Mouse (Mus musculus): ENCODE results near the gene Ica1l. TPM values are rescaled to one million over a fixed set of nuclear protein-coding genes. Genes with fewer than 3 reads are reported as not detected.

Ica1l gene
- polyA plus RNA-seq, 1 experiment, result 0.08 TPM

GRCm38 (mm10) chr1:60044595-60044994 is 1.6 kb upstream of the Ica1l start:
- TF ChIP-seq CTCF (conservative IDR thresholded peaks at IDR 0.05; ENCODE audit: insufficient read depth, insufficient read length, low read depth, low read length) (no peak), POLR2A (IDR thresholded peaks at IDR 0.05; ENCODE audit: low read depth, low read length) (no peak)
- 96% methylated on average over 1 of the region's 1 CpGs for WGBS
- H3K4me1 ChIP-seq (ENCODE audit: control insufficient read depth, insufficient read depth, low read length), result peaks cover 2% of the 10 kb centered on the region; the same call in 1 of the 2 replicates
- DNase-seq, result no peak
- no peak overlapping the region for H3K4me3 ChIP-seq (ENCODE audit: insufficient read depth, low read depth, low read length)
- no peak overlapping the region for H3K27ac ChIP-seq (ENCODE audit: insufficient read depth, low read depth, low read length)
- peaks cover 6% of the 10 kb centered on the region; the same call in 1 of the 2 replicates for H3K27me3 ChIP-seq (replicated peaks; ENCODE audit: control insufficient read depth, insufficient read depth, low read length)
- H3K36me3 ChIP-seq (ENCODE audit: control insufficient read depth, insufficient read depth, low read length), result no peaks in the 10 kb centered on the region

- Histone ChIP-seq H3K4me1 (ENCODE audit: control insufficient read depth, insufficient read depth, low read length) (peaks cover 2% of the 10 kb centered on the region; the same call in 1 of the 2 replicates), H3K27ac (ENCODE audit: insufficient read depth, low read depth, low read length) (no peak overlapping the region), H3K27me3 (replicated peaks; ENCODE audit: control insufficient read depth, insufficient read depth, low read length) (peaks cover 6% of the 10 kb centered on the region; the same call in 1 of the 2 replicates), H3K4me3 (ENCODE audit: insufficient read depth, low read depth, low read length) (peak overlapping the region; percentile 50), H3K36me3 (ENCODE audit: control insufficient read depth, insufficient read depth, low read length) (no peaks in the 10 kb centered on the region)
- TF ChIP-seq POLR2A (IDR thresholded peaks at IDR 0.05; ENCODE audit: low read depth, low read length), result no peak
- no peak for TF ChIP-seq CTCF (conservative IDR thresholded peaks at IDR 0.05; ENCODE audit: insufficient read depth, insufficient read length, low read depth, low read length)
- no peak for DNase-seq
- WGBS, result 8% methylated on average over 19 of the region's 19 CpGs
Measured at GRCm38 (mm10) chr1:60042398-60042795, 587 bp downstream of the Ica1l start.

GRCm38 (mm10) chr1:60035044-60035443 is 7.9 kb downstream of the Ica1l start:
- TF ChIP-seq CTCF (conservative IDR thresholded peaks at IDR 0.05; ENCODE audit: insufficient read depth, insufficient read length, low read depth, low read length) (no peak), POLR2A (IDR thresholded peaks at IDR 0.05; ENCODE audit: low read depth, low read length) (no peak)
- H3K4me3 ChIP-seq (ENCODE audit: insufficient read depth, low read depth, low read length), result no peak overlapping the region
- no peaks in the 10 kb centered on the region for H3K36me3 ChIP-seq (ENCODE audit: control insufficient read depth, insufficient read depth, low read length)
- no peaks in the 10 kb centered on the region for H3K4me1 ChIP-seq (ENCODE audit: control insufficient read depth, insufficient read depth, low read length)
- no peak for DNase-seq
- 91% methylated on average over 2 of the region's 2 CpGs for WGBS
- no peaks in the 10 kb centered on the region for H3K27me3 ChIP-seq (replicated peaks; ENCODE audit: control insufficient read depth, insufficient read depth, low read length)
- H3K27ac ChIP-seq (ENCODE audit: insufficient read depth, low read depth, low read length), result no peak overlapping the region

- no peaks in the 10 kb centered on the region for H3K36me3 ChIP-seq (ENCODE audit: control insufficient read depth, insufficient read depth, low read length)
- no peak overlapping the region for H3K27ac ChIP-seq (ENCODE audit: insufficient read depth, low read depth, low read length)
- no peaks in the 10 kb centered on the region for H3K4me1 ChIP-seq (ENCODE audit: control insufficient read depth, insufficient read depth, low read length)
- 96% methylated on average over 1 of the region's 1 CpGs for WGBS
- TF ChIP-seq POLR2A (IDR thresholded peaks at IDR 0.05; ENCODE audit: low read depth, low read length) (no peak), CTCF (conservative IDR thresholded peaks at IDR 0.05; ENCODE audit: insufficient read depth, insufficient read length, low read depth, low read length) (no peak)
- H3K4me3 ChIP-seq (ENCODE audit: insufficient read depth, low read depth, low read length), result no peak overlapping the region
- no peak for DNase-seq
- no peaks in the 10 kb centered on the region for H3K27me3 ChIP-seq (replicated peaks; ENCODE audit: control insufficient read depth, insufficient read depth, low read length)
Measured at GRCm38 (mm10) chr1:60017031-60017469, 25.9 kb downstream of the Ica1l start.

- H3K27me3 ChIP-seq (replicated peaks; ENCODE audit: control insufficient read depth, insufficient read depth, low read length), result no peaks in the 10 kb centered on the region
- no peak overlapping the region for H3K4me3 ChIP-seq (ENCODE audit: insufficient read depth, low read depth, low read length)
- no peak overlapping the region; the same call in 1 of the 2 replicates for H3K27ac ChIP-seq (ENCODE audit: insufficient read depth, low read depth, low read length)
- H3K36me3 ChIP-seq (ENCODE audit: control insufficient read depth, insufficient read depth, low read length), result no peaks in the 10 kb centered on the region
- TF ChIP-seq POLR2A (IDR thresholded peaks at IDR 0.05; ENCODE audit: low read depth, low read length) (no peak), CTCF (conservative IDR thresholded peaks at IDR 0.05; ENCODE audit: insufficient read depth, insufficient read length, low read depth, low read length) (no peak)
- 68% methylated on average over 5 of the region's 5 CpGs for WGBS
- peak; percentile 13 for DNase-seq
- H3K4me1 ChIP-seq (ENCODE audit: control insufficient read depth, insufficient read depth, low read length), result no peaks in the 10 kb centered on the region
Measured at GRCm38 (mm10) chr1:60016136-60016611, 26.8 kb downstream of the Ica1l start.

GRCm38 (mm10) chr1:60015511-60015910 is 27.5 kb downstream of the Ica1l start:
- no peak for DNase-seq
- 80% methylated on average over 6 of the region's 6 CpGs for WGBS
- H3K36me3 ChIP-seq (ENCODE audit: control insufficient read depth, insufficient read depth, low read length), result no peaks in the 10 kb centered on the region
- H3K27me3 ChIP-seq (replicated peaks; ENCODE audit: control insufficient read depth, insufficient read depth, low read length), result no peaks in the 10 kb centered on the region
- TF ChIP-seq POLR2A (IDR thresholded peaks at IDR 0.05; ENCODE audit: low read depth, low read length) (no peak), CTCF (conservative IDR thresholded peaks at IDR 0.05; ENCODE audit: insufficient read depth, insufficient read length, low read depth, low read length) (no peak)
- no peak overlapping the region for H3K27ac ChIP-seq (ENCODE audit: insufficient read depth, low read depth, low read length)
- H3K4me3 ChIP-seq (ENCODE audit: insufficient read depth, low read depth, low read length), result no peak overlapping the region
- no peaks in the 10 kb centered on the region for H3K4me1 ChIP-seq (ENCODE audit: control insufficient read depth, insufficient read depth, low read length)

GRCm38 (mm10) chr1:60013779-60014178 is 29.2 kb downstream of the Ica1l start:
- no peak for DNase-seq
- Histone ChIP-seq H3K27me3 (replicated peaks; ENCODE audit: control insufficient read depth, insufficient read depth, low read length) (no peaks in the 10 kb centered on the region), H3K4me1 (ENCODE audit: control insufficient read depth, insufficient read depth, low read length) (no peaks in the 10 kb centered on the region), H3K36me3 (ENCODE audit: control insufficient read depth, insufficient read depth, low read length) (no peaks in the 10 kb centered on the region), H3K4me3 (ENCODE audit: insufficient read depth, low read depth, low read length) (no peak overlapping the region), H3K27ac (ENCODE audit: insufficient read depth, low read depth, low read length) (no peak overlapping the region)
- no peak for TF ChIP-seq POLR2A (IDR thresholded peaks at IDR 0.05; ENCODE audit: low read depth, low read length)
- no peak for TF ChIP-seq CTCF (conservative IDR thresholded peaks at IDR 0.05; ENCODE audit: insufficient read depth, insufficient read length, low read depth, low read length)
- 85% methylated on average over 10 of the region's 10 CpGs for WGBS
